ENCODE assay signal across 11 mouse cellular contexts in genomic region chr8:84786801-84787467, GRCm38 (mm10). TPM values are rescaled to one million over a fixed set of nuclear protein-coding genes. Genes with fewer than 3 reads are reported as not detected.
DNase-seq lines count a peak whose midpoint lies in the region; ATAC-seq and TF ChIP-seq lines count a peak whose summit lies in the region.
"Had no signal": no experiment of that assay in that cellular context is flagged by ENCODE, and none has a peak within 500 bp of the region (broad histone marks: within the 10 kb centered on the region; RNA-seq: fewer than 3 reads in every experiment).

No protein-coding gene starts in this region.

- intact Hi-C loops in left cerebral cortex, adult 2 months (cut with DNase I) = no loop called here
- intact Hi-C loops in left cerebral cortex, postnatal 25 days (cut with DNase I) = no loop called here

- H3K4me1 ChIP-seq in forebrain, embryonic 10.5 days = peaks cover 31% of the 10 kb centered on the region
- H3K4me1 ChIP-seq in forebrain, embryonic 12.5 days = peaks cover 50% of the 10 kb centered on the region
- peaks cover 88% of the 10 kb centered on the region for H3K4me1 ChIP-seq in embryonic facial prominence, embryonic 14.5 days (ENCODE audit: control insufficient read depth, insufficient read depth, low read length)
- H3K4me1 ChIP-seq in hindbrain, postnatal 0 days (ENCODE audit: insufficient read depth, low read length) = peaks cover 49% of the 10 kb centered on the region

- H3K27me3 ChIP-seq in forebrain, embryonic 10.5 days (ENCODE audit: poor library complexity, severe bottlenecking) = peaks cover 100% of the 10 kb centered on the region
- peaks cover 100% of the 10 kb centered on the region for H3K27me3 ChIP-seq in forebrain, embryonic 12.5 days
- peaks cover 56% of the 10 kb centered on the region for H3K27me3 ChIP-seq in embryonic facial prominence, embryonic 14.5 days (replicated peaks; ENCODE audit: control insufficient read depth, insufficient read depth, low read length)
- H3K27me3 ChIP-seq in hindbrain, postnatal 0 days (ENCODE audit: insufficient read depth, low read length) = peaks cover 7% of the 10 kb centered on the region

- H3K9me3 ChIP-seq in forebrain, embryonic 10.5 days = no peaks in the 10 kb centered on the region
- no peaks in the 10 kb centered on the region for H3K9me3 ChIP-seq in forebrain, embryonic 12.5 days
- no peaks in the 10 kb centered on the region for H3K9me3 ChIP-seq in embryonic facial prominence, embryonic 14.5 days (ENCODE audit: control insufficient read depth, low read length)
- no peaks in the 10 kb centered on the region for H3K9me3 ChIP-seq in hindbrain, postnatal 0 days (ENCODE audit: low read length)

- no peak for ATAC-seq in forebrain, embryonic 12.5 days (ENCODE audit: low FRiP score)
- no peak for ATAC-seq in embryonic facial prominence, embryonic 14.5 days (ENCODE audit: low read depth)
- ATAC-seq in hindbrain, postnatal 0 days = no peak

- no peak for TF ChIP-seq CTCF in left cerebral cortex, adult 2 months (IDR thresholded peaks at IDR 0.05)
- no peak for TF ChIP-seq CTCF in hindbrain, postnatal 0 days (IDR thresholded peaks at IDR 0.05; ENCODE audit: low read depth)

- 3% methylated on average over 11 of the region's 11 CpGs for WGBS in forebrain, embryonic 10.5 days
- 3% methylated on average over 11 of the region's 11 CpGs for WGBS in forebrain, embryonic 12.5 days
- WGBS in embryonic facial prominence, embryonic 14.5 days = 25% methylated on average over 11 of the region's 11 CpGs
- WGBS in hindbrain, postnatal 0 days = 25% methylated on average over 11 of the region's 11 CpGs

- H3K27ac ChIP-seq in forebrain, embryonic 10.5 days = no peak overlapping the region
- H3K27ac ChIP-seq in forebrain, embryonic 12.5 days = no peak overlapping the region
- H3K27ac ChIP-seq in left cerebral cortex, adult 2 months = peak overlapping the region; percentile 85
- no peak overlapping the region for H3K27ac ChIP-seq in embryonic facial prominence, embryonic 14.5 days (replicated peaks; ENCODE audit: low read depth, low read length)
- peak overlapping the region; percentile 90 for H3K27ac ChIP-seq in hindbrain, postnatal 0 days

- H3K4me3 ChIP-seq in forebrain, embryonic 10.5 days = no peak overlapping the region
- H3K4me3 ChIP-seq in forebrain, embryonic 12.5 days (replicated peaks) = no peak overlapping the region
- no peak overlapping the region for H3K4me3 ChIP-seq in left cerebral cortex, adult 2 months
- no peak overlapping the region for H3K4me3 ChIP-seq in embryonic facial prominence, embryonic 14.5 days (ENCODE audit: low read depth, low read length)
- H3K4me3 ChIP-seq in hindbrain, postnatal 0 days (ENCODE audit: low read length) = no peak overlapping the region

- no peak overlapping the region for H3K9ac ChIP-seq in forebrain, embryonic 12.5 days
- 0 out of 2 replicates have a peak overlapping the region, but pooled peaks have one; percentile 17 for H3K9ac ChIP-seq in embryonic facial prominence, embryonic 14.5 days (ENCODE audit: low read depth, low read length)
- H3K9ac ChIP-seq in hindbrain, postnatal 0 days (replicated peaks; ENCODE audit: low read length) = no peak overlapping the region

- no peak overlapping the region for H3K4me2 ChIP-seq in forebrain, embryonic 12.5 days
- peak overlapping the region; percentile 44 for H3K4me2 ChIP-seq in embryonic facial prominence, embryonic 14.5 days (ENCODE audit: low read depth, low read length)
- H3K4me2 ChIP-seq in hindbrain, postnatal 0 days (ENCODE audit: low read depth, low read length) = peak overlapping the region; percentile 53

- H3K36me3 ChIP-seq in forebrain, embryonic 10.5 days (replicated peaks) = no peaks in the 10 kb centered on the region
- H3K36me3 ChIP-seq in forebrain, embryonic 12.5 days (replicated peaks) = no peaks in the 10 kb centered on the region
- 0 out of 2 replicates have a peak, but pooled peaks cover 3% of the 10 kb centered on the region for H3K36me3 ChIP-seq in embryonic facial prominence, embryonic 14.5 days (ENCODE audit: control insufficient read depth, insufficient read depth, low read length)
- H3K36me3 ChIP-seq in hindbrain, postnatal 0 days (ENCODE audit: insufficient read depth, low read length) = no peaks in the 10 kb centered on the region

- DNase-seq in forebrain, embryonic 10.5 days (ENCODE audit: extremely low spot score, low spot score) = peak; percentile 24
- DNase-seq in left cerebral cortex, adult 2 months (ENCODE audit: extremely low spot score in 1 of 2, low spot score in 2 of 2) = no peak
- DNase-seq in left cerebral cortex, postnatal 25 days (ENCODE audit: low spot score in 2 of 2) = no peak
- DNase-seq in embryonic facial prominence, embryonic 14.5 days (ENCODE audit: low spot score) = no peak
- no peak for DNase-seq in hindbrain, postnatal 0 days (ENCODE audit: low spot score)
- DNase-seq in left cerebral cortex, adult 18-20 months (ENCODE audit: low spot score in 2 of 2) = no peak
- no peak for DNase-seq in spleen, postnatal 10 days (ENCODE audit: low spot score in 2 of 2)
- DNase-seq: layer of hippocampus, postnatal 36 days; spleen, adult 18-20 months; thymus, postnatal 4 days had no signal

RNA-seq across cellular contexts. Expression of gene Nfix, which starts 13.2 kb away (rescaled TPM):
- 0.46 and 1.8 TPM in 2 replicates for polyA plus RNA-seq in forebrain, embryonic 10.5 days (2016; fragmentation: Nextera tagmentation; extraction: Ambion mirVana)
- polyA plus RNA-seq in forebrain, embryonic 12.5 days (2016; fragmentation: Nextera tagmentation; extraction: Ambion mirVana) = 31.9 and 33.2 TPM in 2 replicates
- 100 to 1,000 TPM; 347 to 350 TPM for total RNA-seq in left cerebral cortex, adult 2 months (2021)
- 100 to 1,000 TPM; 273 to 322 TPM for total RNA-seq in left cerebral cortex, postnatal 25 days (2021)
- 64.0 and 67.4 TPM in 2 replicates for polyA plus RNA-seq in embryonic facial prominence, embryonic 14.5 days (2014; fragmentation: Nextera tagmentation; extraction: Ambion mirVana)
- 90.4 and 92.5 TPM in 2 replicates for total RNA-seq in hindbrain, postnatal 0 days (2014; rRNA removed)
- 123 and 126 TPM in 2 replicates for polyA plus RNA-seq in hindbrain, postnatal 0 days (2015; fragmentation: Nextera tagmentation; extraction: Ambion mirVana)
- total RNA-seq in left cerebral cortex, adult 18-20 months (2021) = 100 to 1,000 TPM; 291 to 300 TPM

RNA-seq across cellular contexts. Expression of gene Dand5, which starts 35.7 kb away (rescaled TPM):
- polyA plus RNA-seq in forebrain, embryonic 10.5 days (2016; fragmentation: Nextera tagmentation; extraction: Ambion mirVana) = 2.9 and 3.5 TPM in 2 replicates
- polyA plus RNA-seq in forebrain, embryonic 12.5 days (2016; fragmentation: Nextera tagmentation; extraction: Ambion mirVana) = 5.3 and 5.6 TPM in 2 replicates
- 10 to 100 TPM in 1 of 2 experiments, 1 to 10 TPM in 1; 9.7 to 11.1 TPM for total RNA-seq in left cerebral cortex, adult 2 months (2021)
- total RNA-seq in left cerebral cortex, postnatal 25 days (2021) = 1 to 10 TPM; 8.3 to 9.5 TPM
- polyA plus RNA-seq in embryonic facial prominence, embryonic 14.5 days (2014; fragmentation: Nextera tagmentation; extraction: Ambion mirVana) = 5.8 and 6.8 TPM in 2 replicates
- 6.6 and 7.2 TPM in 2 replicates for total RNA-seq in hindbrain, postnatal 0 days (2014; rRNA removed)
- 12.3 and 12.5 TPM in 2 replicates for polyA plus RNA-seq in hindbrain, postnatal 0 days (2015; fragmentation: Nextera tagmentation; extraction: Ambion mirVana)
- total RNA-seq in left cerebral cortex, adult 18-20 months (2021) = 10 to 100 TPM; 10.2 to 10.8 TPM

RNA-seq across cellular contexts. Expression of gene Gadd45gip1, which starts 44.4 kb away (rescaled TPM):
- polyA plus RNA-seq in forebrain, embryonic 10.5 days (2016; fragmentation: Nextera tagmentation; extraction: Ambion mirVana) = 49.1 and 49.6 TPM in 2 replicates
- 43.0 and 44.8 TPM in 2 replicates for polyA plus RNA-seq in forebrain, embryonic 12.5 days (2016; fragmentation: Nextera tagmentation; extraction: Ambion mirVana)
- total RNA-seq in left cerebral cortex, adult 2 months (2021) = 10 to 100 TPM; 23.9 to 25.8 TPM
- 10 to 100 TPM; 23.4 to 24.7 TPM for total RNA-seq in left cerebral cortex, postnatal 25 days (2021)
- 41.3 and 41.5 TPM in 2 replicates for polyA plus RNA-seq in embryonic facial prominence, embryonic 14.5 days (2014; fragmentation: Nextera tagmentation; extraction: Ambion mirVana)
- 33.0 and 34.1 TPM in 2 replicates for total RNA-seq in hindbrain, postnatal 0 days (2014; rRNA removed)
- 43.4 and 45.3 TPM in 2 replicates for polyA plus RNA-seq in hindbrain, postnatal 0 days (2015; fragmentation: Nextera tagmentation; extraction: Ambion mirVana)
- 10 to 100 TPM; 26.6 to 28.5 TPM for total RNA-seq in left cerebral cortex, adult 18-20 months (2021)

RNA-seq across cellular contexts. Expression of gene Rad23a, which starts 53.5 kb away (rescaled TPM):
- polyA plus RNA-seq in forebrain, embryonic 10.5 days (2016; fragmentation: Nextera tagmentation; extraction: Ambion mirVana) = 130 and 137 TPM in 2 replicates
- polyA plus RNA-seq in forebrain, embryonic 12.5 days (2016; fragmentation: Nextera tagmentation; extraction: Ambion mirVana) = 108 and 118 TPM in 2 replicates
- total RNA-seq in left cerebral cortex, adult 2 months (2021) = 10 to 100 TPM; 77.7 to 77.8 TPM
- total RNA-seq in left cerebral cortex, postnatal 25 days (2021) = 10 to 100 TPM; 67.8 to 73.7 TPM
- 109 and 111 TPM in 2 replicates for polyA plus RNA-seq in embryonic facial prominence, embryonic 14.5 days (2014; fragmentation: Nextera tagmentation; extraction: Ambion mirVana)
- total RNA-seq in hindbrain, postnatal 0 days (2014; rRNA removed) = 62.5 and 68.1 TPM in 2 replicates
- 90.6 and 98.0 TPM in 2 replicates for polyA plus RNA-seq in hindbrain, postnatal 0 days (2015; fragmentation: Nextera tagmentation; extraction: Ambion mirVana)
- total RNA-seq in left cerebral cortex, adult 18-20 months (2021) = 10 to 100 TPM; 78.9 to 79.8 TPM

RNA-seq across cellular contexts. Expression of gene Calr, which starts 59.8 kb away (rescaled TPM):
- polyA plus RNA-seq in forebrain, embryonic 10.5 days (2016; fragmentation: Nextera tagmentation; extraction: Ambion mirVana) = 735 and 764 TPM in 2 replicates
- polyA plus RNA-seq in forebrain, embryonic 12.5 days (2016; fragmentation: Nextera tagmentation; extraction: Ambion mirVana) = 619 TPM in 2 replicates
- 100 to 1,000 TPM; 459 to 496 TPM for total RNA-seq in left cerebral cortex, adult 2 months (2021)
- total RNA-seq in left cerebral cortex, postnatal 25 days (2021) = 100 to 1,000 TPM; 562 to 564 TPM
- polyA plus RNA-seq in embryonic facial prominence, embryonic 14.5 days (2014; fragmentation: Nextera tagmentation; extraction: Ambion mirVana) = 805 and 891 TPM in 2 replicates
- total RNA-seq in hindbrain, postnatal 0 days (2014; rRNA removed) = 350 and 359 TPM in 2 replicates
- 418 and 457 TPM in 2 replicates for polyA plus RNA-seq in hindbrain, postnatal 0 days (2015; fragmentation: Nextera tagmentation; extraction: Ambion mirVana)
- 100 to 1,000 TPM; 456 to 475 TPM for total RNA-seq in left cerebral cortex, adult 18-20 months (2021)

Comparison
In these comparisons a context has a peak if more than half of its experiments do, and no peak if none do; other contexts are left out.
1. H3K27ac ChIP-seq: peak in left cerebral cortex, adult 2 months (single experiment) and hindbrain, postnatal 0 days (single experiment); none in forebrain, embryonic 10.5 days (single experiment), forebrain, embryonic 12.5 days (single experiment) and embryonic facial prominence, embryonic 14.5 days (single experiment).